Mouse (Mus musculus) G1E (cell line): ENCODE results near the gene Tuba4a.

Source experiments
- CTCF ChIP-seq: IDR thresholded peaks from 2 replicates; pipeline ENCODE4 v1.5.1; 2012; ENCODE audit warnings: low read depth, low read length, inconsistent platforms, mixed read lengths
- GATA1 ChIP-seq: IDR thresholded peaks from 2 replicates; pipeline ENCODE4 v1.6.1; 2012; ENCODE audit warnings: borderline replicate concordance, low read length, inconsistent platforms, mixed read lengths
- GATA2 ChIP-seq: IDR thresholded peaks from 2 replicates; pipeline ENCODE4 v1.6.1; 2012; ENCODE audit warnings: low read depth, low read length, inconsistent platforms, borderline replicate concordance
- POLR2AphosphoS5 ChIP-seq: IDR thresholded peaks from 2 replicates; pipeline ENCODE4 v1.6.1; 2012; ENCODE audit warnings: low read depth, low read length, inconsistent platforms; ENCODE audit not compliant: insufficient replicate concordance
- TAL1 ChIP-seq: conservative IDR thresholded peaks from 2 replicates; pipeline ENCODE4 v1.6.1; 2012; ENCODE audit warnings: low read depth, low read length, inconsistent platforms, mixed read lengths

DNA sequence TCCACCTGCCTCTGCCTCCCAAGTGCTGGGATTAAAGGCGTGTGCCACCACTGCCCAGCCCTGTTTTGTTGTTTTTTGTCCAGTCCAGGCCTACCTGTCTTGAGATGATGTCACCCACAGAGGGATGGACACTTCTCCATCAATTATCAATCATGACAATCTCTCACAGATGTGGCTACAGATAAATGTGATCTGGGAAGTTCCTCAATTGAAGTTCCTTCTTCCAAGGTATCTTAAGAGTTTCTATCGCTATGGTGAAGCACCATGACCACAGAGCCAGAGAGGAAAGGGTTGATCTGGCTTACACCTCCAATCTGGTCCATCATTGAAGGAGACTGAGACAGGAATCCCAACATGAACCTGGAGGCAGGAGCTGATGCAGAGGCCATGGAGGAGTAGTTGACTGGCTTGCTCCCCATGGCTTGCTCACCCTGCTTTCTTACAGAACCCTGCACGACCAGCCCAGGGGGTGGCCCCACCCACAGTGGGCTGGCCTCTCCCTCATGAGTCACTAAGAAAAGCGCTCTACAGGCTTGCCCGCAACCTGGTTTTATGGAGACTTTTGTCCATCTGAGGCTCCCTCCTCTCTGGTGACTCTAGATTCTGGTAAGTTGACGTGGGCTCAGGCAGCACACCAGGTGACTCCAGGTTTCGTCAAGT is 10.8 kb upstream of the Tuba4a start:
- TF ChIP-seq CTCF (no peak), GATA1 (no peak), GATA2 (no peak), TAL1 (no peak), POLR2AphosphoS5 (no peak)
